In genomic region chr7:57590451-57591248, GRCm38 (mm10) we compare ENCODE assay signal across 8 mouse cellular contexts.
DNase-seq lines count a peak whose midpoint lies in the region; ATAC-seq and TF ChIP-seq lines count a peak whose summit lies in the region.

No protein-coding gene starts in this region.

- H3K4me1 ChIP-seq in lung, postnatal 0 days (ENCODE audit: insufficient read depth, low read depth, low read length): no peaks in the 10 kb centered on the region
- peaks cover 13% of the 10 kb centered on the region for H3K4me1 ChIP-seq in heart, embryonic 10.5 days
- H3K4me1 ChIP-seq in kidney, embryonic 15.5 days: peaks cover 16% of the 10 kb centered on the region
- peaks cover 3% of the 10 kb centered on the region; the same call in 1 of the 2 replicates for H3K4me1 ChIP-seq in liver, adult 2 months (ENCODE audit: control insufficient read depth, insufficient read depth, low read length)

- peak; percentile 67 for ATAC-seq in lung, postnatal 0 days
- ATAC-seq in kidney, embryonic 15.5 days (replicated peaks; ENCODE audit: low FRiP score): peak; percentile 97

- H3K4me3 ChIP-seq in lung, postnatal 0 days (ENCODE audit: low read depth, low read length): peak overlapping the region; percentile 37
- peak overlapping the region; percentile 77 for H3K4me3 ChIP-seq in heart, embryonic 10.5 days
- peak overlapping the region; percentile 65 for H3K4me3 ChIP-seq in kidney, embryonic 15.5 days (replicated peaks)
- H3K4me3 ChIP-seq in liver, adult 2 months (ENCODE audit: insufficient read depth, low read depth, low read length): peak overlapping the region; percentile 83

- H3K9me3 ChIP-seq in lung, postnatal 0 days (ENCODE audit: low read length): no peaks in the 10 kb centered on the region
- no peaks in the 10 kb centered on the region for H3K9me3 ChIP-seq in heart, embryonic 10.5 days
- H3K9me3 ChIP-seq in kidney, embryonic 15.5 days (replicated peaks): no peaks in the 10 kb centered on the region

- 3% methylated on average over 51 of the region's 74 CpGs for WGBS in lung, postnatal 0 days
- WGBS in heart, embryonic 10.5 days: 1% methylated on average over 72 of the region's 74 CpGs
- under 1% methylated on average over 54 of the region's 74 CpGs for WGBS in kidney, embryonic 15.5 days
- WGBS in liver, adult 2 months: 1% methylated on average over 56 of the region's 74 CpGs

- H3K9ac ChIP-seq in lung, postnatal 0 days (replicated peaks; ENCODE audit: low read depth): no peak overlapping the region
- peak overlapping the region; percentile 52 for H3K9ac ChIP-seq in kidney, embryonic 15.5 days
- H3K9ac ChIP-seq in liver, adult 2 months (ENCODE audit: low read depth, low read length): peak overlapping the region; percentile 58

- no peaks in the 10 kb centered on the region for H3K36me3 ChIP-seq in lung, postnatal 0 days (ENCODE audit: insufficient read depth, low read length)
- no peaks in the 10 kb centered on the region for H3K36me3 ChIP-seq in heart, embryonic 10.5 days
- no peaks in the 10 kb centered on the region for H3K36me3 ChIP-seq in kidney, embryonic 15.5 days
- H3K36me3 ChIP-seq in liver, adult 2 months (ENCODE audit: control insufficient read depth, insufficient read depth, low read length): no peaks in the 10 kb centered on the region

- TF ChIP-seq CTCF in lung, postnatal 0 days (IDR thresholded peaks at IDR 0.05): no peak
- TF ChIP-seq CTCF in liver, adult 2 months (IDR thresholded peaks at IDR 0.05; ENCODE audit: low read depth, low read length): no peak

- H3K27me3 ChIP-seq in lung, postnatal 0 days (replicated peaks; ENCODE audit: insufficient read depth, low read length): peaks cover 14% of the 10 kb centered on the region
- H3K27me3 ChIP-seq in heart, embryonic 10.5 days (ENCODE audit: insufficient read depth, poor library complexity, severe bottlenecking): peaks cover 34% of the 10 kb centered on the region
- peaks cover 46% of the 10 kb centered on the region for H3K27me3 ChIP-seq in kidney, embryonic 15.5 days
- peaks cover 10% of the 10 kb centered on the region for H3K27me3 ChIP-seq in liver, adult 2 months (ENCODE audit: control insufficient read depth, insufficient read depth, low read length)

- no peaks in the 10 kb centered on the region for H3K79me2 ChIP-seq in liver, adult 2 months (ENCODE audit: control insufficient read depth, insufficient read depth, low read length)

- TF ChIP-seq EP300 in lung, postnatal 0 days (IDR thresholded peaks at IDR 0.05): no peak

- TF ChIP-seq POLR2A in liver, adult 2 months (IDR thresholded peaks at IDR 0.05; ENCODE audit: extremely low read depth, insufficient read depth, low read length): no peak

- H3K4me2 ChIP-seq in lung, postnatal 0 days (replicated peaks; ENCODE audit: low read depth, low read length): peak overlapping the region; percentile 66
- peak overlapping the region; percentile 96 for H3K4me2 ChIP-seq in kidney, embryonic 15.5 days

- peak; percentile 12 for DNase-seq in lung, postnatal 0 days (ENCODE audit: low spot score)
- no peak for DNase-seq in lung, postnatal 25 days (ENCODE audit: low spot score)
- peak; percentile 50 to 85 for DNase-seq in cerebellum, postnatal 4 days (ENCODE audit: low spot score in 2 of 2)
- peak; percentile 84 for DNase-seq in heart, embryonic 10.5 days (ENCODE audit: low spot score)
- peak; percentile 33 for DNase-seq in liver, adult 2 months (ENCODE audit: extremely low read depth, low read depth, low spot score)
- peak; percentile 9 for DNase-seq in ovary, adult 18-20 months (ENCODE audit: low spot score)
- DNase-seq in urinary bladder, postnatal 14 days (ENCODE audit: low spot score): peak; percentile 36

- H3K27ac ChIP-seq in lung, postnatal 0 days (ENCODE audit: low read length): no peak overlapping the region
- peak overlapping the region; percentile 29; the same call in 1 of the 2 replicates for H3K27ac ChIP-seq in heart, embryonic 10.5 days
- H3K27ac ChIP-seq in kidney, embryonic 15.5 days: no peak overlapping the region
- no peak overlapping the region for H3K27ac ChIP-seq in liver, adult 2 months (replicated peaks; ENCODE audit: insufficient read depth, low read depth, low read length)
